Mouse (Mus musculus) thymus, postnatal 36 days (tissue): ENCODE measurements around the gene Egln2.

Source experiments
- DNase-seq, 2 experiments: peaks; one replicate each; pipeline ENCODE4 v3.0.0; 2022; ENCODE audit warnings: mixed read lengths in 2 of 2

Gene Egln2

GRCm38 (mm10) chr7:27130521-27131370, 35.9 kb downstream of the Egln2 start:
- DNase-seq: no peak

- DNase-seq: no peak
These were observed 36.8 kb downstream of the Egln2 start for GRCm38 (mm10) chr7:27129811-27130210.

GRCm38 (mm10) chr7:27128946-27129345, 37.7 kb downstream of the Egln2 start:
- DNase-seq: no peak

- peak; percentile 13 for DNase-seq
These were observed 38.4 kb downstream of the Egln2 start for GRCm38 (mm10) chr7:27128162-27128561.

- DNase-seq: no peak
These were observed 41.6 kb downstream of the Egln2 start for GRCm38 (mm10) chr7:27124969-27125368.

GRCm38 (mm10) chr7:27124305-27124832, 42.2 kb downstream of the Egln2 start:
- DNase-seq: no peak

GRCm38 (mm10) chr7:27119676-27120075, 46.9 kb downstream of the Egln2 start, which contains the start of gene Cyp2f2:
Cyp2f2 (plus strand) TSS chr7:27119909.
- no peak for DNase-seq

- DNase-seq: no peak
These were observed 48.5 kb downstream of the Egln2 start for GRCm38 (mm10) chr7:27118033-27118511.

GRCm38 (mm10) chr7:27111987-27112386, 54.6 kb downstream of the Egln2 start:
- DNase-seq: no peak

GRCm38 (mm10) chr7:27111038-27111437, 55.6 kb downstream of the Egln2 start:
- no peak for DNase-seq

GRCm38 (mm10) chr7:27110327-27110726, 56.3 kb downstream of the Egln2 start:
- DNase-seq: no peak
